Mouse (Mus musculus) thymus, postnatal 10 days (tissue): ENCODE measurements around the gene Itga9.

Experiments used
- DNase-seq, 2 experiments: peaks; one replicate each; pipeline ENCODE4 v3.0.0; 2021; ENCODE audit warnings: low spot score in 2 of 2

The Itga9 gene

DNA sequence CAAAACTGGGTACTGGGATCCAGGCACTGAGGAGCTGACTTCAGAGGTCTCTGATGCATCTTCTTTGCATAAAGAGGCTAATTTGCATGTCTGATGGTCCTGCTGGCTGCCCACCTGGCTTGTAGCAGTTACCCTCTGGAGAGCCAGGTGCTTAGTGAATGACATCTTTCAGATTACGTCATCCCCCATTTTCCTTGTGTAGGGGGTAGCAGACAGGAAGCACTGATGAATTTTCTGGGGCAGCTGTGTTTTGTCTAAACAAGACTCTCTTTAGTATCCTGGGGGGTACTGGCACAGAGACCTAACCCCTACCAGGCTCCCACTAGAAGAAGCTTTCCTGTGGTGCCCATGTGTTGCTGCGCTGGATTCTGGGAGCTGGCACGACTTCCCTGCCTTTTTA is 212.0 kb downstream of the Itga9 start:
- DNase-seq = peak; percentile 36 to 41

DNA sequence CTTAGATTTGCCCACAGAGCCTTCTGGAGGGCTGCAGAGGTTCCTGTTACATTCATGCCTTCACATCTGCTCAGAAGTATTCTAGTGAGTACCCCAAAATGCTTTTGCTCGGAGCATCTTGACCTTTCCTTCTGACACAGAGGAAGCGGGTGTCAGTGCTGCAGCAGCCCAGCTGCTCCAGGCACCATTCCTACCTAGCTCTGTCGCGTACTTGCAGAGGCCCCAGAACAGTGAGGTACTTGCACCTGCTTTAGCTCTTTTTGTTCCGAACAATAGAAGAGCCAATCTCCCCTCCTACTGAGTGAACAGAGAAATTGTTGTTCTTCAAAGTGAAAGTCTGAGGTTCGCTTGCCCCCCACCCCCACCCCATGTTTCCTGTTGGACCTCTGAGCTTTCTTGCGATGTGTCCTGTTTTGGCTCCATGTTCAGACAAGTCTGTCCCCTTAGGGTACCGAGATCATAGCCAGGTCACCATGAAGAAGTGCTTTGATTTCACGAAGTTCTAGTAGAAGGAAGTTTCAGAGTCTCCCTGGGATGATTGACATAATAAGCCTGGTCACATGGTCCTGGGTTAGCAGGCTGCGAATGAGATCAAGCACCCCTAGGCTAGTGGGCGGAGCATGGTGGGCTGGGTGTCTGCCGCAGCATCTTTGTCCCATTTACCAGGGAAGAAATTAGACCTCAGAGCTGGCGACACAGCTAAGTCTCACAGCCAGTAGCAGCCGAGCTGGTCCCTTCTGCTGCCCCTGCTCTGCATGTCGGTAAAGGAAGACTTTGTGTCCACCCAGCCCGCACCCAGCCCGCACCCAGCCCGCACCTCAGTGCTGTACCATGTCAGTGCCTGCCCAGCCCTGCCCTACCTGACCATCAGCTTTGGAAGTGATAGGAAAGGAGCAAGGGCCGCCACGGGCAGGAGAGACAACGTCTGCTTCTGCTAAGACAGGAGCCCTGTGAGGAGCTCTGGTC is 215.0 kb downstream of the Itga9 start:
- peak; percentile 74 to 77 for DNase-seq

DNA sequence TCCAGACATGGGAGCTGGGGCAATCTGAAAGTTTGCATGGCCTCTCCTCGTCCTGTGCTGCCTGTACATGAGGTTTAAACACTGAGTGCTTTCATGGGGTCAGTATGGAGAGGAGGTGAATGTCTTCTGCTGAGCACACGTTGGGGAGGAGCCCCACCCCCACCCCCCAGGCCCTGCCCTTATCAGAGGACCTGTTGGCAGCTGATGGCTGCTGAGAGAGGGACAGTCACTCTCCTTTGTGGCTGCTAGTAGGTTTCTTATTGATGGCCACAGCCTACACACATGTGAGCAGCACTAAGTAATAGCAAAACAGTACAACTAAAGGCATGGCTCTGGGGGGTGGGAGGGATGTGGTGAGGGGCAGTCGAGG is 215.7 kb downstream of the Itga9 start:
- DNase-seq = no peak

DNA sequence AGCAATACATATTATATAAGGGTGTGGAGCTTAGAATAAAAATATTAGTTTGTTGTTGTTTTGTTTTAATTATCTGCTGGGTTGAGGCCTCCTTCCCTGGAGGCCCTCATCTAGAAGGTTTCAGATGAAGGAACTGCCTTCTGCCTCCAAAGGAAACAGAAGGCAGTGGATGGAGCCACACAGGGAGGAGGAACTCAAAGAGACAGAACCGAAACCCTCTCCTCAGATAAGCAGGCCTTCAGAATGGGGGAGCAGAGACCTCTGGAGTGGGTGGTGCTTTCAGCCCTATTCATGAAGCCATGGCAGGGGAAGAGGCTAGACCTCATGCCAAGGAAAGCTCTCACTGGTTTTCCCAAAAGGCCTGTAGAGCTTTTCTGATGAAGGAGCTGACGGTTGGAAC is 216.1 kb downstream of the Itga9 start:
- no peak for DNase-seq

DNA sequence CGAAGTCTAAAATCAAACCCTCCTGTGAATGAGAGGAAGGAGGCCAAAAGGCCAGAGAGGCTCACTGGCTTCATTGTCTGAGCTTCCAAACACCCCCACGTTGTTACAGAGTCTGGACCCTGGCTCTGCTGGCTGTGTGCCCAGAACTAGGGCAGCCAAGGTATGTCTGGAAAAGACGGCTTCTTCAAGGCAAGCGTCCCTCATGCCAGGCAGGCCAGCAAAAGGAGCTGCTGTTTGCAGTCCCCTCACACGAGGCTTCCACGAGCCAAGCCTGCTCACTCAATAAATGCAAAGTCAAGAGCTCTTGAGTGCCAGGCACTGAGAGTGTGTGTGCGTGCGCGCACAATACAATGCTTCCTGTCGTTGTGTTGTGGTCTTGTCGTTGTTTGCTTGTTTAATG is 224.6 kb downstream of the Itga9 start:
- DNase-seq = no peak

DNA sequence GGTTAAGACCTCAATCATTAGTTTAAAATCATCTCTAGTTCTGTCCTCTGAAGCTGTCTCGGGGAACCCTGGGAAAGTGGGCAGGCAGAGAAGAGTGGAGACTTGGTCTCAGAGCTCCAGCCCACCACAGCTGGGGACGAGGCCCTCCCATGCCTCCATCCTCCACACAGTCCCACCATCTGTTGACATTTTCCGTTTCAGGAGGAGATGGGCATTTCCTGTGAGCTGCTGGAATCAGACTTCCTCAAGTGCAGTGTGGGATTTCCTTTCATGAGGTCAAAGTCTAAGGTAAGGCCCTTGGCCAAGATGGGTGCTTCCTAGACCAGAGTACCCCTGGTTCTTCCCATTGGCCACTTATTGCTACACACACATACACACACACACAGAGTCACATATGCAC is 226.0 kb downstream of the Itga9 start:
- DNase-seq = no peak

DNA sequence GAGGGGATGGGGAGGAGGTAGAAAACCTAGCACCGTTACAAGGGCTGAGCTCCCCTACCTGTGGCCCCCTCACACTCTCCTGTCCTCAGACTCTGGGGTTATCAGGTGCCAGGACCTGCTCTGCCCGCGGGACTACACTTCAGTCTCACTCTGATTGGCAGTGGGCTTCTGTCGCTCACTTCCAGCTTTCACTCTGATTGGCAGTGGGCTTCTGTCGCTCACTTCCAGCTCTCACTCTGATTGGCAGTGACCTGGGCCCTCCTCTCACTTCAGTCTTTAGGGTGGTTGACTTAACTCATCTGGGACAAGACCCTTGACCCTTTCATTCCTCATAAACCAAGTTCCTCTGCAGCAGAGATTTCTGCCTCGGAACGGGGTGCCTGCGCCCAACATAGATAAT is 226.9 kb downstream of the Itga9 start:
- no peak for DNase-seq

DNA sequence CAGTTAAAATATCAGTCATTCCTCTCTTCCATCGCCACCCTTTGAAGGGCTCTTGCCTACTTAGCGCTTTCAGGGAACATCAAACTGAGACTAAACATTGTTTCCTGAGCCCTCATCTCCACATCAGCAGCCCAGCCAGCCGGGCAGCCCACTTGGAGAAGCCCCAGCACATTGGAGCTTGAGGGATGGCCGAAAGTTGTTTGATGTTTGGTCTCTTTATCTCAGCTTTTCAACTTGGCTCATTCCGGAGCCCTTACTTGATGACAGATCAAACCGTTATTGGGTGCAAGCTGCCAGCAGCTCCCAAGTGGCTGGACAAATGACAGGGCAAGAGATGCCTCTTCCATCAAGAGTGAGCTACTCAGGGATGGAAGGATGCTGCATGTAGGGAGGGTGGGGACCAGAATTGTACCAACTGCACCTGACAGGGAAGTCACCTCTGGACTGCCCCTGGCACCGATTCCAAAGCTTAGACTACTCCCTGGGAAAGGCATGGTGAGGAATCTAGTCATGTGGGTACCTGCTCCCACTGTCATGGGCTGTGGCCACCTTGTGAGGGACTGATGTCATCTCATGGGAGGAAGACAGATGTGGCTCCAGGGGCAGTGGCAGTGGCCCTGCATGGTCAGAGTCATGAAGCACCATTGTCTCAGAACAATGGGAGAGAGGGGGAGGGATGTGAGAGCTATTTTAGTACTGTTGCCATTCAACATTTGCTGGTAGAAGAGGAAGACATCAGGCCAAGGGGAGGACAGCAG is 232.6 kb downstream of the Itga9 start:
- no peak for DNase-seq

DNA sequence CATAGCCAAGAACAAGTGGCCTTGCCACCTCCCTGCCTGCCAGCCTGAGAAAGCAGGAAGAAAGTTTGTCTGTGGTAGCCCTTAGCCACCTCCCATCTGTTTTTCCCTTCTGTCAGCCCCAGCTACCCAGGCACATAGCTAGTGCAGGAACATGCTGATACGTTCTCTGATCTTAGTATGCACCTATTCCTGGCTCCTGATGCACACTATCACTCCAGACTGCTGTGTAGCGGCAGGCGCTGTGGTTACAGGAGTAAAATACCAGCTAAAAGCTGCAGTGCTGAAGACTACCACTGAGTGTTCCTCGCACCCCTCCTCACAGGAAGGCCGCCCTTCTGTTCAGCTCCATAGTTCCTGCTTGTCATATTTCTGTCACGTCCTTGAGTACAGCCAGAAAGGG is 234.8 kb downstream of the Itga9 start:
- DNase-seq = no peak

DNA sequence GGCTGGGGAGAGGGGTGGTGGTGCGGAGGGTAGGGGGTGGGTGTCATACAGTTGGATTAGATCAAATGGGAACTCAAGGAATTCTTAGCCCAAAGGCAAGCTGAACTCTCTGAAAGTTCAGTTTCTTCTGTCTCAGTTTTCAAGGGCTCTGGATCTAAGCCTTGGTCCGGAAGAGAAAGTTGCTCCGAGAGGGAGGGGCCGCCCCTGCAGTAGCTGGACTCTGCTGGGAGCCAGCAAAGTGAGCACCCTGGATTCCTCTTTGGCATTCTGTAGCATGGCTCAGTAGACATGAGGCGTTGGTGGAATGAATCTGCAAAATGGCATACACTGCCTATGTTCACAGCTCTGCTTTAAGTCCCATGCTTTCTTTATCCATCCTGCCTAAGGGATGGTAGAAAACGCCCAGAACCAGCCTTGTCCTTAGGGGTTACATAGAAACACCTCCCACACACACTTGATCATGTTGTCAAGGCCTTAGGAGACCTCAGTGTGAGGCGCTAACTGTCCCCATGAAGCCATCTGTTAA is 235.5 kb downstream of the Itga9 start:
- DNase-seq = no peak

DNA sequence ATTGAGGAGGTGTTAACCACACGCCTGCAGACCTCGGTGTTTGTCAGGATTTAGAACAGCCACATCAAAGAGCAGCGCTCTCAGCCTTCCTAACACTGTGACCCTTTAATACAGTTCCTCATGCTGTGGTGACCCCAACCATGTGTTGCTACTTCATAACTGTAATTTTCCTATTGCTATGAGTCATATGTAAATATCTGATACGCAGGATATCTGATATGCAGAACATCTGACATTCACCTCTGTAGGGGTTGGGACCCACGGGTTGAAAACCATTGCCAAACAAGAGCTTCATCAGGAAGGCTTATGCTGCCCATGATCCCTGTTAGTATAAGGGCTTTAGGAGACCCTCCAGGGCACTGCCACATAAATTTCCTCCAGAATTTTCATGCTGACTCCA is 237.2 kb downstream of the Itga9 start:
- no peak for DNase-seq

DNA sequence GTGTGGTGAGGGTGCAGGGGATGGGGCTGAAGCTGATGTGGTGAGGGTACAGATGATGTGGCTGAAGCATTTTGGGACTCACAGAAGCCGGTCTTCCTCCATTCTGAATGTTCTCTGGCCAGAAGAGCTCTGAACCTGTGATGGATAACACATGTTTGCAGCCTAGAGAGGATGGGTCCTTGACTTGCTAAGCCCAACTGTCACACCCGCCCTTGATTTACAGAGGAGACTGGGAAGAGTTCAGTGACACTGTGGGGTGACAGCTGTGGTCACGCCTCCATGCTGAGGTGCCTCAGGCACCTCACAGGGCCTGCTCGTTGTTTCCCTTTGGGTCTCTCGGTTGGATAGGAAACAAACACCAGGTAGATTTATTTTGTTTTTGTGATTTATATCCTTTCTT is 238.5 kb downstream of the Itga9 start:
- no peak for DNase-seq

DNA sequence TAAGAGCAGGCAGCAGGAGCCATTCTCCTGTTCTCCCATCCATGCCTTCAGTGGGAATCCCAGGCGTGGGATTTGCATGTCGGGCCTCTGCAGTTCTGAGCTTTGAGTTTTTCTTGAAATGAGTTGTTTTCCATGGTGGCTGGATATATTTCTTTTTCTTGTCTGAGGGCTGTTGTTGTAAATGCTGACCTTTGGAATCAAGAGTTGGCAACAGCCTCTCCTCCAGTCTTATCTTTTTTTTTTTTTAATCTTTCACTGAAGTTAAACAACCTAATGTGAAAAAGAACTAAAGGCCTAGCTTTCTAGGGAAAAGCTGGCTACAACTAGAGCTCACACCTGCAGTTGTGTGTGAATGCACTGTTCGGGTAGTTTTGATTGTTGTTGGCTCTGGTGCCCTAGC is 240.3 kb downstream of the Itga9 start:
- no peak for DNase-seq

DNA sequence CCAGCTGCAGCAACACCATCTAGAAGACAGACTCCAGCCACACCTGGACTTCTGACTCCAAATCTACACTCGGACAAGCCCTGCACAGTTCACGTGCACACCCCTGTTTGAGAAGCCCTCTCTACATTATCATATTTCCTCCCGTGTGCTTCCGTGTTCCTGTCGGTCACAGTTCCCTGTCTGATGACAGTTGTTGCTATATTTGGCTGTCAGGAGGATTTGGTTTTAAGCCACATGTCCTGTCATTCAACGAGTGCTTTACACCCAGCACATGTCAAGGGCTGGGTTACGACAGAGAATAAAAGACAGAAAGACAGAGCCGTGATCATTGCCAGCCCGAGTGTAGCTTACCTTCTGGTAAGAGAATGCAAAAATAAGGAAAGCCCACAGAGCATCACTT is 250.2 kb downstream of the Itga9 start:
- no peak for DNase-seq

DNA sequence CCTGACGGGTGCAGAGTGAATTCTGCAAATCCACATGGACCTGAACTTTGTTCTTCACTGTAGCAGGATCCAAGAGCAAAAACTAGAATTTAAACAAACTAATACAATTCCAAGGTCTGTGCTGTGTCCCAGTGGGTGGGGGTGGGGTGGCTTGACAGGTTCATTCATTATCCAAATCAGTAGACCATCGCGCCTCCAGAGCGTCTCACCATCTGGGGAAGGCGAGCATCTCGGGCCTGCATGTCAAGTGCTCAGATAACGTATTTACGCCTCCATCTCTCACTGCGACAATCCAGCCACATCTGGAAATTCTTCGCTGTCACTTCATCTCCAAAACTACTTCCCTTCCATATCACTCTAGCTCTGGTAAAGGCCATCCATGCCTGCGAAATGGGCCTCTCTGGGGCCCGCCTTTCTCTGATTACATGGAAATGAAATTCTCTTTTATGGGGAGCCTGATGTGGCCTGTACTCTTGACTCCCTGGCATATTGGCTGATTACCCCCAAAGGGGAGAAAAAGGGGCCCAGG is 254.2 kb downstream of the Itga9 start:
- DNase-seq = no peak

DNA sequence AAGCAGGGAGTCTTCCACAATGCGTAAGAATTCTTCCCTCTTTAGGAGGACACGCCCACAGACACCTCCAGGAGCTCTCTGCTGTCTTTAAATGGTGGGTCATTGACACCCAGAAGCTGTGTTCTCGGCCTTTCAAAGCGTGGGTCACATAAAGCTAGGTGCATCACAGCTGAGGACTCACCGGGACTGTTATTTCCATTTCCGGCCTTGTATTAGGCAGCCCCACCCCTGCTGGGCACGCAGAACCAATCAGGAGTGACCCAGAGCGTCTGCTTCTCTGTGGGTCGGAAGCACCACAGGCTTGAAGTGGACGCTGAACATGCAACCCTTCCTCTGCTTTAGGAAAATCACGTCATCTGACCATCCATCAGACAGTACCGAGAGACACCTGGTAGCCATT is 255.7 kb downstream of the Itga9 start:
- no peak for DNase-seq

DNA sequence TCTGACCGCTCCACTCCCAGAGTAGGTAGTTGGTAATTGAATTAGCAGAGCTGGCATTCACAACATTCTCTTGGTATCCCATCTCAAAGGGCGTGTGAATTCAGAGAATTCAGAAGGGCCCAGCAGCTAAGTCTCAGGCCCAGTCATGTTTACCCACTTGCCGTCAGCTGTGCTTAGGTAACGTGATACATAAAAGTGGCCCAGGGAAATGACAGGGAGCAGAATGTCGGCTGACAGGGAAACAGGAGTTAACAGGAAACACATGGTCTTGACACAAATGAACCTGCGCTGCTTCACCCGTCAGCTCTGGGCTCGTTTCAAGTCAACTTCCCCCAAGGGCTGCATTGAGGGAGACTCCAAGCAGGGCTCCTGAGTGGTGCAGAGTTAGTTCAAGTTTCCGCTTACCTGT is 256.4 kb downstream of the Itga9 start:
- no peak for DNase-seq

DNA sequence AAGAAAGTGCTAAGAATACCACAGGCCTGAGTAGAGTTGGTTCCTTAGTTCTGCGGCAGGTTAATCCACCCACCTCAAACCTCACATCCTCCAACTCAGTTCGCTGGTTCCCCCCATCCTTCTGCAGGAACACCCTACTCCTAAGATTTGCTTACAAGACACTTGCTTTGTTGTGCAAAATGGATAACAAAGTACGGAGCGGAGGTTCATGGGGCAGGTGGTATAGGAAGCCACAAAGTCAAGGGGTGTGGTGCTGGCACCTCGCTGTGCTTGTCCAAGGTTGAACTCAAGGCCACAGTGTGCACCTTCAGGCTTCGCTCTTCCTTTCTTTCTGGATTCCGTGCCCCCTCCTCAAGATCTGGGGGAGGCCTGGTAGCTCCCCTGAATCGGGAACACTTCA is 257.0 kb downstream of the Itga9 start:
- no peak for DNase-seq

DNA sequence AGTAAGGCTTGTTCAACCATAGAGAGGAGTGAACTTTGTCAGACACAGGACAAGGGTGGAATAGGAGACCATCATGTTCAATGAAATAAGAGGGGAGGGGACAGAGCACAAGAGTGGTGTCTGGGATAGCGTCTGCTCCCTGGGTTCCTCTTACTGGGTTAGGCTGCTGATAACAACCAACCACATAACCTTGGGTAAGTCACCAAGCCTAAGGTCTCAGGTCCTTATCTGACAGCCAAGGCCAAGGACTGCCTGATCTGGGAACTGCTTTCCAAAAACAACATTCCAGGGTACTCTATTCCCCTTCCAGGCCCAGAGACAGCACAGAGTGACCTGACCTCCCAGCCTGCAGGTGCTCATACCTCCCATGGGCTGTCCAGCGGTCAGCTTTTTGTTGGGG is 260.5 kb downstream of the Itga9 start:
- DNase-seq = no peak

DNA sequence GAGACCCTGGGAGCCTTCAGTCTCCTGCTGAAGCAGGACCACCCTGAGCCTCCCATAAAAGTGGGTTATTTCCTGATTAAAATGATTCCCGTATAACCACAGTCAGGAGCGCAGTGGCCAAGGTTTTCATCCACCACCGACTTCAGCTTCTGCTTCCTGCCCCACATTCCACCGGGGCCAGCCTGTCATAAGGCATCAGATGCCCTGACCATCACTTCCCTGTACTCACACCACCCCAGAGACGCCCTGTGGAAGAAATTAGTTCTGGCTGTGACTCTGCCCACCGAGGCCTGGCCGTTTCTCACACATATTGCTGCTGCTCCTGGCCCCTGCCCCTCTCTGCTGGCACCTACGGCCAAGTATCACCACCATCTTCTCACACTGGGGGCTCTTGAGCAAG is 261.4 kb downstream of the Itga9 start:
- no peak for DNase-seq

DNA sequence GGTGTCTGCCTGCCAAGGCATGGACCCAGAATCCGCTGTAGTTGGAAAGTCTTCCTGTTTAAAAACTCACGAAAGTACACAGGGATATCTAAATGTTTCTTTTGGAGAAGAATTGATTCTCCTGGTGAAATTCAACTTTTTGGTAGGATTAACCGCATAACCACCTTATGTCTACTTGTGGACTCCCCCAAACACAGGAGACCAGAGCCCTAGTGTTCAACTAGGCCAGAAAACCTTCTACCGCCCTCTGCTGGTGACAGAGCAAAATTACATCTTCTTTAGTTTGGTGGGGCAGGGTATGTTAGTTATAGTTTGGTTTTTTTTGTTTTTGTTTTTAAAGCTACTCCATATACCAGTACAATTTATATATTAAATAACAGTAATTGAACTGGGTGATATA is 264.6 kb downstream of the Itga9 start:
- peak; percentile 34 to 72 for DNase-seq

DNA sequence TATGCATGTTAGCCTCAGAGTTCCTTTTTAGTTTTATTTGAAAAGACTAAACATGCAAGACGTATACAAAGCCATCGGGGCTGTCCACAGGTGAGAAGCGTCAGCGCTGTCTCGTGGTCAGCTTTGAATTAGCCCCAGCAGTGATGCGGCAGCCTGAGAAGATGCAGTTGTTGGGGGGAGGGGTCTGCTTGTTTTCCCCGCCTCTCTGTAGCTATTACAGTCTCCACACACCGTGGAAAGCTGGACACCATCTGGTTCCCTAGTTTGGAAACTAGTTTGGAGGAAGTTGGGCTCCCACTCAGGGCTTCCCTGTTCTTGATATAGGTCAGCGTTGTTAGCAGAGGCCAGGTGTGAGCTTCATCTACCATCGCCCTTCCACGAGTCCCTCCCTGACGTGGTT is 266.5 kb downstream of the Itga9 start:
- DNase-seq = no peak

DNA sequence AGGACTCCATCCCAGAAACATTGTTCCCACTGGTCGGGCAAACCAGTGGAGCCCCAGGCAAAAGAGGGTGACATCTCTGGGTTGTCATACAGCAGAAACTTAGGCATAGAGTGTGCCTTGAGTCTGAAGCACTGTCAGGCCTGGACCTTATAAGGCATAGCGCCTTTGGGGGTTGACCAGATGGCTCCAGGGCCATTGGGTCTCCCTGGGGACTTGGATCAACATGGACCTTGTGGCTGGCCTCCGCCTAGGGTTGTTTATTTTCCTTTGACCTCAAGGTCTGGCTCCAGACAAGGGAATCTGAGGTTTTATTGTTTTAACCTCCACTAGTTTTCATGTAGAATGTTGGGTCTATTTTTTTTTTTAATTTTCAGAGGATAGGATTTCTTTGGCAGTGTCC is 267.1 kb downstream of the Itga9 start:
- no peak for DNase-seq
